In genomic region chr17:64934411-64934810, GRCm38 (mm10) we compare ENCODE assay signal across 24 mouse cellular contexts.
DNase-seq lines count a peak whose midpoint lies in the region; TF ChIP-seq lines count a peak whose summit lies in the region.
"Had no signal": no experiment of that assay in that cellular context is flagged by ENCODE, and none has a peak within 500 bp of the region (broad histone marks: within the 10 kb centered on the region; RNA-seq: fewer than 3 reads in every experiment).

No protein-coding gene starts in this region.

- H3K4me3 ChIP-seq in cerebellum, adult 2 months (replicated peaks; ENCODE audit: insufficient read depth, low read depth, low read length) = no peak overlapping the region
- H3K4me3 ChIP-seq in heart, adult 2 months = no peak overlapping the region
- H3K4me3 ChIP-seq: forebrain, embryonic 10.5 days; forebrain, embryonic 13.5 days; heart, embryonic 12.5 days; heart, embryonic 15.5 days; hindbrain, embryonic 10.5 days; hindbrain, embryonic 13.5 days; intestine, embryonic 15.5 days had no signal

- 41% methylated on average over 1 of the region's 1 CpGs for WGBS in cerebellum, adult 2 months
- 73% methylated on average over 1 of the region's 1 CpGs for WGBS in heart, adult 2 months

- no peaks in the 10 kb centered on the region for H3K79me2 ChIP-seq in heart, adult 2 months (replicated peaks; ENCODE audit: control insufficient read depth, insufficient read depth, low read length)

- TF ChIP-seq EP300 in heart, adult 2 months (IDR thresholded peaks at IDR 0.05; ENCODE audit: insufficient read depth, low read depth, low read length) = no peak

- no peaks in the 10 kb centered on the region for H3K27me3 ChIP-seq in cerebellum, adult 2 months (ENCODE audit: control insufficient read depth, insufficient read depth, low read length)
- no peaks in the 10 kb centered on the region for H3K27me3 ChIP-seq in heart, adult 2 months (ENCODE audit: control insufficient read depth, insufficient read depth, low read length)
- H3K27me3 ChIP-seq: CH12.LX; forebrain, embryonic 13.5 days; heart, embryonic 12.5 days; heart, embryonic 15.5 days; hindbrain, embryonic 13.5 days; intestine, embryonic 15.5 days had no signal

- intact Hi-C loops in heart, adult 2 months (cut with DNase I) = no loop called here

- peak; percentile 24 to 50 for DNase-seq in cerebellum, adult 2 months
- no peak for DNase-seq in cerebellum, postnatal 4 days (ENCODE audit: low spot score in 2 of 2)
- DNase-seq in heart, adult 11 months = peak; percentile 42
- DNase-seq in heart, adult 2 months = no peak
- peak; percentile 18 to 21 for DNase-seq in cerebellum, postnatal 36 days
- no peak for DNase-seq in retina, postnatal 1 day
- DNase-seq: adrenal gland, postnatal 10 days; adrenal gland, postnatal 36 days; B cell, adult 2 months; gastrocnemius, postnatal 10 days; gastrocnemius, postnatal 36 days; heart, postnatal 10 days; heart, postnatal 36 days; kidney, adult 11 months; kidney, adult 9 months had no signal

- H3K36me3 ChIP-seq in heart, adult 2 months (ENCODE audit: control insufficient read depth, insufficient read depth, low read length) = no peaks in the 10 kb centered on the region
- H3K36me3 ChIP-seq: forebrain, embryonic 10.5 days; G1E; heart, embryonic 12.5 days; heart, embryonic 15.5 days; hindbrain, embryonic 10.5 days; hindbrain, embryonic 13.5 days; intestine, embryonic 15.5 days had no signal

- TF ChIP-seq POLR2A in cerebellum, adult 2 months (IDR thresholded peaks at IDR 0.05; ENCODE audit: borderline replicate concordance, insufficient read depth, low read length) = no peak
- no peak for TF ChIP-seq POLR2A in heart, adult 2 months (IDR thresholded peaks at IDR 0.05; ENCODE audit: insufficient read depth, low read depth, low read length)

- H3K9ac ChIP-seq in heart, adult 2 months (ENCODE audit: low read depth, low read length) = no peak overlapping the region
- H3K9ac ChIP-seq: forebrain, embryonic 13.5 days; heart, embryonic 12.5 days; heart, embryonic 15.5 days; hindbrain, embryonic 13.5 days; intestine, embryonic 15.5 days had no signal

- no peak overlapping the region for H3K27ac ChIP-seq in cerebellum, adult 2 months (ENCODE audit: insufficient read depth, low read length)
- no peak overlapping the region for H3K27ac ChIP-seq in heart, adult 2 months
- H3K27ac ChIP-seq: forebrain, embryonic 10.5 days; forebrain, embryonic 13.5 days; heart, embryonic 15.5 days; hindbrain, embryonic 10.5 days; hindbrain, embryonic 13.5 days; intestine, embryonic 15.5 days had no signal

- no peak for TF ChIP-seq CTCF in cerebellum, adult 2 months (IDR thresholded peaks at IDR 0.05; ENCODE audit: borderline replicate concordance, insufficient read depth, low read depth, low read length)
- TF ChIP-seq CTCF in heart, adult 2 months (IDR thresholded peaks at IDR 0.05) = no peak

- no peaks in the 10 kb centered on the region for H3K4me1 ChIP-seq in cerebellum, adult 2 months (ENCODE audit: control insufficient read depth, insufficient read depth, low read length)
- no peaks in the 10 kb centered on the region for H3K4me1 ChIP-seq in heart, adult 2 months (ENCODE audit: control insufficient read depth, insufficient read depth, low read length)
- H3K4me1 ChIP-seq: forebrain, embryonic 13.5 days; hindbrain, embryonic 10.5 days; hindbrain, embryonic 13.5 days; intestine, embryonic 15.5 days had no signal

Comparison
In these comparisons a context has a peak if more than half of its experiments do, and no peak if none do; other contexts are left out.
1. DNase-seq: peak in cerebellum, adult 2 months (2 of 2), heart, adult 11 months (single experiment) and cerebellum, postnatal 36 days (2 of 2); none in cerebellum, postnatal 4 days (0 of 2), heart, adult 2 months (0 of 2) and retina, postnatal 1 day (single experiment).